Mouse (Mus musculus) G1E (cell line): ENCODE measurements around the gene Vps13d. TPM values are rescaled to one million over a fixed set of nuclear protein-coding genes. Genes with fewer than 3 reads are reported as not detected.

Experiments
- ATAC-seq: 2 replicates; pipeline ENCODE4 v1.8.0; 2016; ENCODE audit warnings: mild to moderate bottlenecking; ENCODE audit not compliant: insufficient number of reproducible peaks, poor library complexity, low FRiP score, severe bottlenecking; ENCODE audit errors: extremely low read depth
- DNase-seq: peaks from one replicate; pipeline ENCODE4 v3.0.0; 2012; ENCODE audit warnings: low spot score
- H3K27me3 ChIP-seq: 2 replicates; pipeline ENCODE4 v1.6.1; 2012; ENCODE audit warnings: mild to moderate bottlenecking, low read length, inconsistent platforms; ENCODE audit not compliant: insufficient read depth
- H3K36me3 ChIP-seq: replicated peaks from 2 replicates; pipeline ENCODE3; 2012; ENCODE audit warnings: mild to moderate bottlenecking, inconsistent platforms
- H3K4me1 ChIP-seq: 2 replicates; pipeline ENCODE4 v1.6.1; 2012; ENCODE audit warnings: low read depth, low read length, inconsistent platforms, mixed read lengths; ENCODE audit not compliant: insufficient read depth
- H3K4me3 ChIP-seq: 2 replicates; pipeline ENCODE4 v1.5.1; 2012; ENCODE audit warnings: low read depth, mild to moderate bottlenecking, inconsistent platforms, low read length, moderate library complexity, mixed read lengths
- H3K9me3 ChIP-seq: replicated peaks from 2 replicates; pipeline ENCODE4 v1.6.1; 2012; ENCODE audit warnings: inconsistent platforms
- CTCF ChIP-seq: IDR thresholded peaks from 2 replicates; pipeline ENCODE4 v1.5.1; 2012; ENCODE audit warnings: low read depth, low read length, inconsistent platforms, mixed read lengths
- GATA1 ChIP-seq: IDR thresholded peaks from 2 replicates; pipeline ENCODE4 v1.6.1; 2012; ENCODE audit warnings: borderline replicate concordance, low read length, inconsistent platforms, mixed read lengths
- GATA2 ChIP-seq: IDR thresholded peaks from 2 replicates; pipeline ENCODE4 v1.6.1; 2012; ENCODE audit warnings: low read depth, low read length, inconsistent platforms, borderline replicate concordance
- POLR2AphosphoS5 ChIP-seq: IDR thresholded peaks from 2 replicates; pipeline ENCODE4 v1.6.1; 2012; ENCODE audit warnings: low read depth, low read length, inconsistent platforms; ENCODE audit not compliant: insufficient replicate concordance
- TAL1 ChIP-seq: conservative IDR thresholded peaks from 2 replicates; pipeline ENCODE4 v1.6.1; 2012; ENCODE audit warnings: low read depth, low read length, inconsistent platforms, mixed read lengths
- polyA plus RNA-seq: library from polyadenylated mRNA; stranded (reverse); fragments of >175 nt; gene quantifications from 2 replicates; pipeline ENCODE4 v1.2.3, GENCODE M21; 2012
- total RNA-seq, 2 experiments: library from RNA; stranded (forward) in 1 of 2; stranded (reverse) in 1 of 2; fragments of 200-1000 nt in 1 of 2; fragments of >200 nt in 1 of 2; fragmentation: Nextera tagmentation in 1 of 2; gene quantifications; 2 replicates each; pipeline ENCODE4 v1.2.3; 2014 to 2017

Vps13d gene
- total and polyA plus RNA-seq, 3 experiments = 7.7 to 38.8 (median 34.7) TPM

- H3K4me3 ChIP-seq = no peak overlapping the region
- no peaks in the 10 kb centered on the region for H3K4me1 ChIP-seq
- no peaks in the 10 kb centered on the region for H3K36me3 ChIP-seq
- H3K9me3 ChIP-seq = peaks cover 49% of the 10 kb centered on the region
- ATAC-seq = no peak
- H3K27me3 ChIP-seq = no peaks in the 10 kb centered on the region
- DNase-seq = no peak
- TF ChIP-seq CTCF = no peak
- no peak for TF ChIP-seq TAL1
- TF ChIP-seq POLR2AphosphoS5 = no peak
- TF ChIP-seq GATA2 = no peak
- no peak for TF ChIP-seq GATA1
Observed at GRCm38 (mm10) chr4:145221379-145221778, 26.6 kb upstream of the Vps13d start.

GRCm38 (mm10) chr4:145220001-145220400 is 25.2 kb upstream of the Vps13d start:
- no peaks in the 10 kb centered on the region for H3K36me3 ChIP-seq
- H3K9me3 ChIP-seq = peaks cover 51% of the 10 kb centered on the region
- no peak for DNase-seq
- H3K4me3 ChIP-seq = no peak overlapping the region
- ATAC-seq = no peak
- no peaks in the 10 kb centered on the region for H3K27me3 ChIP-seq
- TF ChIP-seq CTCF (no peak), TAL1 (no peak)
- no peaks in the 10 kb centered on the region for H3K4me1 ChIP-seq

DNA sequence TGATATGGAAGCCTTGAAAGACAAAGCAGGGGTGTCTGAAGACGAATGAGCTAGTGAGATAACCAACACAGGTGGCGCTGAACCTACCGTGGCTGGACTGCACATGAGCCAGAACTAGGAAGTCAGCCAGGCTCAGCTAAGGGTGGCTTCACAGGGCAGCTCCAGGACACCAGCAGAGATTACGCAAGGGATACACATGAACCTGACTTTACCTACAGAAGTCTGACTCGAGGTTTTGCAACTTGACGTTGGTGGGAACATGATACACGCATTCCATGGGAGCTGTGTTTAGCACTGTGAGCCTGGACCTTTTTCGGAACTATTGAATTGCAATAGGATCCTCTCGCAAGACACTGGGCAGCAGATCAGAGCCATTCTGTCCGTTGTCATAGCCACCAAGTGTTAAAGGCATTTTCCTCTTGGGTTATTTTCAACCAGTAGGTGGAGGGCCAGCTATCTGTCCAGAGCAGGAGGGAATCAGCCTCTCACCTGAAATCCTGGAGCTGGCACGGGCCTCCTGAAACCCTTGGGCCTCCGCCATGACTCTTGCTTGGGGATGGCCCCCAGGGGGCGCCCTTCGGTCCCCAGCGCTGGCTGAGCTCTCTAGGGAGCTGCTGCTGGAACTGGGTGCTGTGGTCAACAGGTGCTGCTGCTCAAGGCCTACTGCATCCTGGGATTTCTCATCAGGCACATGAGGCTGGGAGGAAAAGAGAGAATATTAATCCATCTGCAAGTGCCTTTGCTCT is 24.6 kb upstream of the Vps13d start:
- Histone ChIP-seq H3K9me3 (peaks cover 47% of the 10 kb centered on the region), H3K4me1 (no peaks in the 10 kb centered on the region), H3K36me3 (no peaks in the 10 kb centered on the region), H3K27me3 (no peaks in the 10 kb centered on the region), H3K4me3 (no peak overlapping the region)
- DNase-seq (no peak), ATAC-seq (no peak)
- no peak for TF ChIP-seq GATA1
- no peak for TF ChIP-seq CTCF
- no peak for TF ChIP-seq TAL1
- TF ChIP-seq POLR2AphosphoS5 = no peak
- TF ChIP-seq GATA2 = no peak

- ATAC-seq (no peak), DNase-seq (no peak)
- Histone ChIP-seq H3K36me3 (no peaks in the 10 kb centered on the region), H3K4me1 (no peaks in the 10 kb centered on the region), H3K4me3 (no peak overlapping the region), H3K9me3 (peaks cover 34% of the 10 kb centered on the region), H3K27me3 (no peaks in the 10 kb centered on the region)
- no peak for TF ChIP-seq GATA2
Observed at GRCm38 (mm10) chr4:145217837-145218236, 23.0 kb upstream of the Vps13d start.

DNA sequence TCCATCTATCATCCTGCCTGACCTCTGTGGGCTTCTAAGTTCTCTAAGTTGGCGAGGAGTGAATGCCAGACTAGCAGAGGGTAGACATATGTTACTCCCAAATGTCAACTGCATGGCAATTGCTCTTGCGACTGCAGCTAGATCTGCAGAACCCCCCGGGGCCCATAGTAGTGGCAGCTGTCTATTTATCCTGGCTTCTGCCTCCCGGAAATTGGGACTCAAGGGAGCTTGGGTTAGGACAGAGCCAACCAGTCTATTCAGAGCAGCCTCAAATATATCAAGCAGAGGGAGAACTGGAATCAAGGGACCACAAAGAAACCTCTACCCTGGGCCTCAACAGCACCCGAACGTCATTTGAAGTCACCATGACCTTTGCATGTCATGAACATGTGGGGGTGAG is 22.2 kb upstream of the Vps13d start:
- ATAC-seq = no peak
- peaks cover 27% of the 10 kb centered on the region for H3K9me3 ChIP-seq
- DNase-seq = no peak
- TF ChIP-seq GATA1 = no peak
- TF ChIP-seq GATA2 = no peak
- TF ChIP-seq CTCF = no peak
- no peak for TF ChIP-seq POLR2AphosphoS5
- no peak for TF ChIP-seq TAL1
- H3K36me3 ChIP-seq = no peaks in the 10 kb centered on the region
- H3K27me3 ChIP-seq = no peaks in the 10 kb centered on the region
- no peaks in the 10 kb centered on the region for H3K4me1 ChIP-seq
- H3K4me3 ChIP-seq = no peak overlapping the region

GRCm38 (mm10) chr4:145215396-145215795 is 20.6 kb upstream of the Vps13d start:
- TF ChIP-seq GATA2 (no peak), TAL1 (no peak), CTCF (no peak), GATA1 (no peak), POLR2AphosphoS5 (no peak)
- DNase-seq = no peak
- no peaks in the 10 kb centered on the region for H3K27me3 ChIP-seq
- ATAC-seq = no peak
- H3K36me3 ChIP-seq = no peaks in the 10 kb centered on the region
- H3K4me1 ChIP-seq = no peaks in the 10 kb centered on the region
- H3K9me3 ChIP-seq = peaks cover 17% of the 10 kb centered on the region
- H3K4me3 ChIP-seq = no peak overlapping the region

GRCm38 (mm10) chr4:145214786-145215174 is 20.0 kb upstream of the Vps13d start:
- TF ChIP-seq CTCF (no peak), GATA2 (no peak), GATA1 (no peak), TAL1 (no peak), POLR2AphosphoS5 (no peak)
- no peak for DNase-seq
- peaks cover 16% of the 10 kb centered on the region for H3K9me3 ChIP-seq
- H3K4me3 ChIP-seq = no peak overlapping the region
- no peaks in the 10 kb centered on the region for H3K4me1 ChIP-seq
- no peak for ATAC-seq
- H3K27me3 ChIP-seq = no peaks in the 10 kb centered on the region
- H3K36me3 ChIP-seq = no peaks in the 10 kb centered on the region
